Mouse (Mus musculus): ENCODE measurements around the gene Slc35c2. TPM values are rescaled to one million over a fixed set of nuclear protein-coding genes. Genes with fewer than 3 reads are reported as not detected.

Gene Slc35c2
- polyA plus RNA-seq (2012; rRNA removed), result 78.2 and 84.0 TPM in 2 replicates

GRCm38 (mm10) chr2:165287202-165287984, at the start of gene Slc35c2:
Slc35c2 (minus strand) TSS chr2:165287869.
- WGBS, result under 1% methylated on average over 49 of the region's 49 CpGs
- peak; percentile 83 for TF ChIP-seq POLR2A (IDR thresholded peaks at IDR 0.05; ENCODE audit: borderline replicate concordance, insufficient read depth, low read length)
- TF ChIP-seq CTCF (IDR thresholded peaks at IDR 0.05; ENCODE audit: borderline replicate concordance, insufficient read depth, low read depth, low read length), result no peak

GRCm38 (mm10) chr2:165337191-165337590, 49.5 kb upstream of the Slc35c2 start:
- 50% methylated on average over 3 of the region's 3 CpGs for WGBS
- H3K4me3 ChIP-seq (replicated peaks; ENCODE audit: insufficient read depth, low read depth, low read length), result no peak overlapping the region
- no peak overlapping the region for H3K27ac ChIP-seq (ENCODE audit: insufficient read depth, low read length)
- DNase-seq, result peak; percentile 60 to 71
- H3K27me3 ChIP-seq (ENCODE audit: control insufficient read depth, insufficient read depth, low read length), result no peaks in the 10 kb centered on the region
- TF ChIP-seq CTCF (IDR thresholded peaks at IDR 0.05; ENCODE audit: borderline replicate concordance, insufficient read depth, low read depth, low read length) (peak; percentile 79), POLR2A (IDR thresholded peaks at IDR 0.05; ENCODE audit: borderline replicate concordance, insufficient read depth, low read length) (no peak)
- H3K4me1 ChIP-seq (ENCODE audit: control insufficient read depth, insufficient read depth, low read length), result no peaks in the 10 kb centered on the region

More at GRCm38 (mm10) chr2:165287202-165287984, at the start of gene Slc35c2:
- no peaks in the 10 kb centered on the region for H3K27me3 ChIP-seq (ENCODE audit: control insufficient read depth, insufficient read depth, low read length)
- peaks cover 48% of the 10 kb centered on the region for H3K4me1 ChIP-seq (ENCODE audit: control insufficient read depth, insufficient read depth, low read length)
- H3K4me3 ChIP-seq (replicated peaks; ENCODE audit: insufficient read depth, low read depth, low read length), result peak within 1 kb of the TSS; percentile 75
- peak within 1 kb of the TSS; percentile 83 for H3K27ac ChIP-seq (ENCODE audit: insufficient read depth, low read length)
- peak; percentile 93 to 96 for DNase-seq

- DNase-seq, result no peak
- TF ChIP-seq CTCF (IDR thresholded peaks at IDR 0.05; ENCODE audit: borderline replicate concordance, insufficient read depth, low read depth, low read length) (no peak), POLR2A (IDR thresholded peaks at IDR 0.05; ENCODE audit: borderline replicate concordance, insufficient read depth, low read length) (no peak)
- H3K4me3 ChIP-seq (replicated peaks; ENCODE audit: insufficient read depth, low read depth, low read length), result no peak overlapping the region
- WGBS, result 50% methylated on average over 14 of the region's 14 CpGs
- H3K27ac ChIP-seq (ENCODE audit: insufficient read depth, low read length), result no peak overlapping the region
- no peaks in the 10 kb centered on the region for H3K27me3 ChIP-seq (ENCODE audit: control insufficient read depth, insufficient read depth, low read length)
- H3K4me1 ChIP-seq (ENCODE audit: control insufficient read depth, insufficient read depth, low read length), result peaks cover under 1% of the 10 kb centered on the region; the same call in 1 of the 2 replicates
Observed at GRCm38 (mm10) chr2:165332610-165333210, 45.0 kb upstream of the Slc35c2 start.

GRCm38 (mm10) chr2:165329703-165330102, 42.0 kb upstream of the Slc35c2 start:
- WGBS, result 72% methylated on average over 3 of the region's 3 CpGs
- Histone ChIP-seq H3K27ac (ENCODE audit: insufficient read depth, low read length) (no peak overlapping the region), H3K4me3 (replicated peaks; ENCODE audit: insufficient read depth, low read depth, low read length) (no peak overlapping the region), H3K4me1 (ENCODE audit: control insufficient read depth, insufficient read depth, low read length) (peaks cover 7% of the 10 kb centered on the region; the same call in 1 of the 2 replicates), H3K27me3 (ENCODE audit: control insufficient read depth, insufficient read depth, low read length) (no peaks in the 10 kb centered on the region)
- TF ChIP-seq CTCF (IDR thresholded peaks at IDR 0.05; ENCODE audit: borderline replicate concordance, insufficient read depth, low read depth, low read length) (no peak), POLR2A (IDR thresholded peaks at IDR 0.05; ENCODE audit: borderline replicate concordance, insufficient read depth, low read length) (no peak)
- DNase-seq, result no peak

- TF ChIP-seq POLR2A (IDR thresholded peaks at IDR 0.05; ENCODE audit: borderline replicate concordance, insufficient read depth, low read length), result no peak
Observed at GRCm38 (mm10) chr2:165328746-165329145, 41.1 kb upstream of the Slc35c2 start.

GRCm38 (mm10) chr2:165327386-165327785, 39.7 kb upstream of the Slc35c2 start:
- WGBS, result 26% methylated on average over 7 of the region's 7 CpGs
- peak overlapping the region; percentile 82; the same call in 1 of the 2 replicates for H3K27ac ChIP-seq (ENCODE audit: insufficient read depth, low read length)
- peak in 1 of 2 experiments; percentile 35 for DNase-seq
- H3K4me1 ChIP-seq (ENCODE audit: control insufficient read depth, insufficient read depth, low read length), result peaks cover 28% of the 10 kb centered on the region; the same call in 1 of the 2 replicates
- TF ChIP-seq POLR2A (IDR thresholded peaks at IDR 0.05; ENCODE audit: borderline replicate concordance, insufficient read depth, low read length) (no peak), CTCF (IDR thresholded peaks at IDR 0.05; ENCODE audit: borderline replicate concordance, insufficient read depth, low read depth, low read length) (no peak)
- H3K4me3 ChIP-seq (replicated peaks; ENCODE audit: insufficient read depth, low read depth, low read length), result peak overlapping the region; percentile 14
- H3K27me3 ChIP-seq (ENCODE audit: control insufficient read depth, insufficient read depth, low read length), result no peaks in the 10 kb centered on the region

More at GRCm38 (mm10) chr2:165328746-165329145, 41.1 kb upstream of the Slc35c2 start:
- Histone ChIP-seq H3K4me1 (ENCODE audit: control insufficient read depth, insufficient read depth, low read length) (peaks cover 15% of the 10 kb centered on the region; the same call in 1 of the 2 replicates), H3K27me3 (ENCODE audit: control insufficient read depth, insufficient read depth, low read length) (no peaks in the 10 kb centered on the region), H3K27ac (ENCODE audit: insufficient read depth, low read length) (no peak overlapping the region), H3K4me3 (replicated peaks; ENCODE audit: insufficient read depth, low read depth, low read length) (no peak overlapping the region)
- WGBS, result 82% methylated on average over 5 of the region's 5 CpGs
- DNase-seq, result no peak

GRCm38 (mm10) chr2:165326304-165327190, 38.9 kb upstream of the Slc35c2 start, which contains the start of gene Elmo2:
Elmo2 (minus strand) TSS chr2:165326479.
- DNase-seq, result peak; percentile 99
- TF ChIP-seq POLR2A (IDR thresholded peaks at IDR 0.05; ENCODE audit: borderline replicate concordance, insufficient read depth, low read length) (peak; percentile 75), CTCF (IDR thresholded peaks at IDR 0.05; ENCODE audit: borderline replicate concordance, insufficient read depth, low read depth, low read length) (no peak)
- Histone ChIP-seq H3K4me1 (ENCODE audit: control insufficient read depth, insufficient read depth, low read length) (peaks cover 36% of the 10 kb centered on the region), H3K27ac (ENCODE audit: insufficient read depth, low read length) (peak within 1 kb of the TSS; percentile 82), H3K27me3 (ENCODE audit: control insufficient read depth, insufficient read depth, low read length) (no peaks in the 10 kb centered on the region), H3K4me3 (replicated peaks; ENCODE audit: insufficient read depth, low read depth, low read length) (peak within 1 kb of the TSS; percentile 78)
- WGBS, result 1% methylated on average over 55 of the region's 55 CpGs

Data from cerebellum, adult 2 months (tissue).